Mouse (Mus musculus) brain, embryonic 14.5 days (tissue): ENCODE measurements around the gene Fyb2.

Source experiments
- CTCF ChIP-seq: fragments of 200-500 bp; IDR thresholded peaks from 2 replicates; pipeline ENCODE4 v1.5.1; 2012; ENCODE audit warnings: inconsistent platforms, mild to moderate bottlenecking, moderate library complexity, borderline replicate concordance; ENCODE audit not compliant: insufficient read depth, insufficient read length; ENCODE audit errors: extremely low read depth
- POLR2A ChIP-seq: fragments of 200-500 bp; IDR thresholded peaks from 2 replicates; pipeline ENCODE4 v1.6.1; 2012; ENCODE audit warnings: mild to moderate bottlenecking, inconsistent platforms, borderline replicate concordance; ENCODE audit not compliant: poor library complexity, insufficient read depth, insufficient read length, severe bottlenecking; ENCODE audit errors: extremely low read depth

DNA sequence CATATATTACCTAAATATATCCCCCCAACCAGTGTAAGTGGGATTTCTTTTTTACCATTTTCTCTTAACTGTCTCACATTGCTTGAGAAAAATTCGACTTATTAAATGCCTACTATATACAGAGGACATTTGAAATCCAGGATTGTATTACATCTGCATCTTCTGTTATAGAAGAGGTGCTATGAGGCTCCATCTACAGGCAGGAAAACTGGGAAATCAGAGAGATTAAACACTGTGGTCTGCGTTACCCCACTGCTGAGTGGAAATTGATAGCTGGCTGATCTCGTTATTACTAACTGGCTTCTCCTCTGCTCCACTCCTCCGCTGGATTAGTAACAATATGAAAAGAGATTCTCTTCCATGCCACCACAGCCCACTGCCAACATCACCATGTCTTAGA lies 37.4 kb upstream of the Fyb2 start:
- no peak for TF ChIP-seq CTCF
- no peak for TF ChIP-seq POLR2A
